Mouse (Mus musculus) layer of hippocampus, adult 9-10 months (tissue): ENCODE data around the gene Dtnbp1.

Experiments
- DNase-seq: peaks from one replicate; pipeline ENCODE4 v3.0.0; 2022; ENCODE audit warnings: low spot score

Gene Dtnbp1

DNA sequence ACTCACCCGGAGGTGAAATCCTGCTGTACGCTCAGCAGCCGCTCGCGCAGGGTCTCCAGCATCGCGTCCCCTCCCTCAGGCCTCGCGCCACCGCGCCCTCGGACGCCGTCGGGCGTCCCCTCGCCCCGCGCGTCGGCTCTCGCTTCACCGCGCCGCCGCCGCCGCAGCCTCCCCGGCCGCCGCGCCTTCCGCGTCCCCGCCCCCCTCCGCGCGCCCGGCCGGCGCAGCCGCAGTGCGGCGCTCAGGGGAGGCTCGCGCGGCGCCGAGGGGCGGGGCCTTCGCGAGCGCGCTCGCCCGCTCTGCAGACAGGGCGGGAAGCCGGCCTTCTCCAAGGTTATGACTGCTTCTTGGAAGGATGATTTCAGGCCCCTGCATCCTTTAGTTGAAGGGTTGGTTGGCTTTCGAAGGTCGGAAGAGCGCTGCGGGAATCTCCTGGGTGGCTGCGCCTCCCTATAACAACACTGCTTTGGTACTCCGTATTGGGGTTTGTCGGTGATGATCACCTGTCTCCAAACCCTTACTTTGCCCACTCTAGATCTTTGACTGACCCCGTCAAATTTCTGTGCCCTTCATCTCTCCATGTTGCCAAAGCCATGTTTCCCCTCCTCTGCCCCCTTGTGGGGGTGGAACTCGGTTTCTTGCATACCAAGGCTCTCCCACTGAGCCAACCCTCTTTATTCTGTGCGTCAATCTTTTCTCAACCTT is at the start of gene Dtnbp1:
TSS of gene Dtnbp1 (minus strand) at position 237 of the 705 bp plus-strand sequence.
- no peak for DNase-seq

DNA sequence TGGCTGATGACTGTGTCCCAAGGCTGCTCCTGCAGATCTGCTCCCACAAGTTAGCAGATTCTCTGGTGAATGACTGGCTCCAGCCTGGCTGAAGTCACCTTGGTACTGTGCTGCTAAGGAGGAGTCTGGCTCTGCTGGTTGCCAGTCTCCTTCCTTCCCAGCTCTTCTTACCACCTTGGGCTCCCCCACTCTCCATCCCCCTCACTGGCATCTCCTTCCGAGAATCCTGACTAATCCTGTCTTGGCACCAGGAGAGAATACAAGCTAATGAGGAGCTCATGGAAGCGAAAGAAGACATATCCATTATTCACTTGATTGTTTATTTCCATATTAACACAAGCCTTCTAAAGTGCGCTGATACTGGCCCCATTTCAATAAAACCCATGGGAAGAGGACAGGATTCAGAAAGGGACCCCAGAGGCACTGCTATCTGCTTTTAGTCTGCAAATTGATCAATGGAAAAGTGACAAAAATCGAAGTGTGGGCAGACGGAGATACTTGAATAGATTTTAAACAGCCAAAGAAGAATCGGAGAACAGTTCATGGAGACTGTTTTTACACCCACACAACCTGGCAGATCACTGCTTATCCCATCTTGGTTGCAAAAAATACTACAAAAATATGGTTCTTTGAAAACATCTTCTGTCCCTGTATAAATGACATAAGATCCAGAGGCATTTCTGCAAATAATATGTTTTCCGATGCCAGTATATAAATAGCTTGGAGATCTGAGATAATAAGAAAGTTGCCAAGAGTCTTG is 47.5 kb upstream of the Dtnbp1 start:
- DNase-seq, result peak; percentile 52

- no peak for DNase-seq
Measured at GRCm38 (mm10) chr13:45043466-45043865, 41.5 kb upstream of the Dtnbp1 start.

DNA sequence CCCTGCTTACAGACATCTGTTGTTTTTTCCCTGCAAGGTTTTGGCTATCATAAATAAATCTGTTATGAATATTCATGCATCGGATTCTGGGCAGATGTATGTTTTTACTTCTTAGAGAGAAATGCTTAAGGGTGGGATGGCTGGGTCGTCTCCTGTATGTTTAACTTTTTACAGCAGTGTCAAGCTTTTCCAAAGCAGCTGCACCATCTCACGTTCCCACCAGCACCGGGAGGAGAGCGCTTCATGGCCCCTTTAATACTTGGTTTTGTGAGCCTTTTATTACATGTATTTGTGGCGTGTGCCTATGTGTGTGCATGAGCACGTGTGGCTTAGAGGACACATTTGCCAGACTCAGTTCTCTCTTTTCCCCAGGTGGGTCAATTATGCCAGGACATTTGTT is 38.8 kb upstream of the Dtnbp1 start:
- no peak for DNase-seq

GRCm38 (mm10) chr13:45040195-45040594 is 38.2 kb upstream of the Dtnbp1 start:
- DNase-seq, result no peak

GRCm38 (mm10) chr13:45036417-45036816 is 34.5 kb upstream of the Dtnbp1 start:
- DNase-seq, result no peak

DNA sequence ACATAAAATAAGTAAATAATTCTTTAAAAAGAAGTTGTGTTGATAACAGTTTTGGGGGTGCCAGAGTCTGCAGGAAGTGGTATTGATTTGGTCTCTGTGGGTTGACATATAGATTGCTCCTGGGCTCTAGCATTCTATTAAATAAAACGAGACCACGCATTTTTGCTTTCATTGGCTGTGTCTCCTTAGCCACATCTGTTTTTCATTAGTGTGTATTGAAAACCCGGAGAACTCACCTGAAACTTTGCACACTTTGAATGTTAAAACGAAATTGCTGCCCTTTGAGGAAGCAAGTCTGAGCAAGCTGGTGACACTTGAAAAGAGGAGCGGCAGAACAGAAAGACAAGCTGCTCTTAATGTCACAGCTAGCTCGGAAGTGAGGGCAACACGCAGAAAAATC is 32.8 kb upstream of the Dtnbp1 start:
- DNase-seq, result no peak

DNA sequence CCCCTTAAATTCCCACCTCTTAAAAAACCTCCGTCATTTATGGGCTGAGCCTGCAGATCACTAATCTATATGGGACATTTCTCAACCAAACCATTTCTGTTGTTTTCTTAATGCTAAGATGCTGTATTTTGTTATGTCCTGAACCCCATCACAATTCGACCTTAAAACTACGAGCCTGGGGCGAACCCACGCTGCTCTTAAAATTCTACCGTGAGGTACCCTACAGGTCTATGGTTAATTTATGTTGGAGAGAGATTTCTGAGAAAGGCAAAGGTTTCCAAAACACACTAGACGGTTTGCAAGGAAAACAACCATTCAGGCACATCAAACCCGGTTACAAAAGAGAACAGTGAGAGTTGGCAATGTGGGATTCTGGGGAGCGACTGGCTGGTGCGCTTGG is 31.4 kb upstream of the Dtnbp1 start:
- DNase-seq, result no peak

- DNase-seq, result no peak
Measured at GRCm38 (mm10) chr13:45032484-45032883, 30.5 kb upstream of the Dtnbp1 start.

DNA sequence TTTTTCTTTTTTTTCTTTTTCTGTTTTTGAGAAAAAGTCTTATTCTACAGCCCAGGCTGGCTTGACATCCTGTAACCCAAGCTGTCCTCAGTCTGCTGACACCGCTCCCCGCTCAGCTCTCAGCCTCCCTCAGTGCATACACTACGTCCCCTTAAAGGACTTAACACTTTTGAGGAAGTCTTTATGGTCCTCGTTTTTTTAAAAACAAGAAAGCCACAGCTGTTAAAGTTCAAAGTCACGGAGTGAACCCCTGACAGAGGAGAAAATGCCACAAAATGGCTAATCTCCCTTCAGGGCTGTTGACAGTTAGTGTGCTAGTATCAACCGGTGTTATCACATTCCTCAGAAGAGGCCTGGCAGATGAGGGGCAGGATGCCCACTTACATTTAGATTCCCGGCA is 29.8 kb upstream of the Dtnbp1 start:
- no peak for DNase-seq

GRCm38 (mm10) chr13:45031314-45031713 is 29.4 kb upstream of the Dtnbp1 start:
- no peak for DNase-seq

DNA sequence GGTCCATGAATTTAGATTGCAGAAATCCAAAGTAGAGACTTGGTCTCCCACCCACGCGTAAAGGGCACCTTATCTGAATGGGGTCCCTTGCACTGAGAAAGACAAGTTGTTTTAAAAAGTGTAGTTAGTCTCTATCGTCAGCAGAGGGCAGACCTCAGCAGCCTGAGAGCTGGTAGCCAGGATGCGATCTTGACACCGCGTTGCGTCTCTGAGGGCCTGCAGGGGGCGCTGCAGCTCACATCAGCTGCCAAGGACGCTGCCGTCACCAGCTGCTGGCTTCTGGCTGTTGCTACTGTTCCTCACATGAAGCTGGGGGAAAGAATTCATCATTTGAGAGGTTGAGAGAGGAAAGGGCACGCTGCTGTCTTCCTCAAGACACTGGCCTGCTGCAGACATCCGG is 28.9 kb upstream of the Dtnbp1 start:
- peak; percentile 82 for DNase-seq

- DNase-seq, result no peak
Measured at GRCm38 (mm10) chr13:45029791-45030190, 27.8 kb upstream of the Dtnbp1 start.

DNA sequence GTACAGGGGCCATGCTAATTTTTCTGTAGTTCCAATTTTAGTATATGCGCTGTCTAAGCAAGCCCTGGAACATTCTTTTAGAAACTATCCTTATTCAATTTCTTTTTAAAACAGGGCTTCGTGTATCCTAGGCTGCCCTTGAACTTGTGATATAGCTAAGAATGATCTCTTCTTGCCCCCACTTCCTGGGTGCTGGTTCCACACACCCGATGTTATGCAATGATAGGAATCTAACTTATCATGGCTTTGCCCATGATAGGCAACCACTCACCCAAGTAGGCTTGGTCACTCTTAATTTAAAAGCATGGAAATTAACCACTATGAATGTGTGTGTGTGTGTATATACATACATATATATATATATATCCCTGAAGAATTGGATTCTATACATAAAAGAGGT is 24.3 kb upstream of the Dtnbp1 start:
- DNase-seq, result no peak

- no peak for DNase-seq
Measured at GRCm38 (mm10) chr13:45024821-45025220, 22.9 kb upstream of the Dtnbp1 start.

GRCm38 (mm10) chr13:45023356-45024150 is 21.6 kb upstream of the Dtnbp1 start:
- no peak for DNase-seq

DNA sequence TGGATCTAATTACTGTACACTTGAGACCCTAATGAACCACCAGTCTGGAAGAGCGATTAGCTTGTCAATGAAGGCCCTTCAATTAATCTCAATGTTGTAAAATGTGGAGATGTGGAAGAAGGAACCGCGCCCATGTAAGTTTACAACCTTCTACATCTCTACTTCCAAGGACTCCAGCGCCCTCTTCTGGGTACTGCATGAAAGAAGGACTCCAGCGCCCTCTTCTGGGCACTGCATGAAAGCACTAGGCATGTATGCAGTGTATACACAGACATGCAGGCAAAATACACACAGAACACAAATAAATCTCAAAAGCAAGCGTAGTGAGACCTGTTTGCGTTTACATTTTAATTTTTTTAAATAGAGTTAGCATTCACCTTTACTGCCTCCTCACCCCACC is 6.2 kb upstream of the Dtnbp1 start:
- DNase-seq, result no peak

GRCm38 (mm10) chr13:45007726-45008125 is 5.8 kb upstream of the Dtnbp1 start:
- no peak for DNase-seq

DNA sequence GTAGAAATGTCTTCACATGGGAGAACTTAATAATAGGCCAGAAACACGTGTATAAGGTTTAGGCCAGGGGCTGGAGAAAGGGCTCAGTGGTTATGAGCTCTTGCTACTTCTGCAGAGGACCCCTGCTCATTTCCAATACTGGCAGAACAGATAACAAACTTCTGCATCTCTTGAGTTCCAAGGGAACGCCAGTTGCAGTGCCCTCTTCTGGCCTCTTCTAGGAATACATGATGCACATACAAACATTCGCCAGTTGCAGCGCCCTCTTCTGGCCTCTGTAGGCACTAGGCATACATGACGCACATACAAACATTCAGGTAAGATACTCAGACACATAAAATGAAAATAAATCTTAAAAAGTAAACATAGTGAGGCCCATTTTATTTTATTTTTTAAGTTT is 4.5 kb upstream of the Dtnbp1 start:
- no peak for DNase-seq

DNA sequence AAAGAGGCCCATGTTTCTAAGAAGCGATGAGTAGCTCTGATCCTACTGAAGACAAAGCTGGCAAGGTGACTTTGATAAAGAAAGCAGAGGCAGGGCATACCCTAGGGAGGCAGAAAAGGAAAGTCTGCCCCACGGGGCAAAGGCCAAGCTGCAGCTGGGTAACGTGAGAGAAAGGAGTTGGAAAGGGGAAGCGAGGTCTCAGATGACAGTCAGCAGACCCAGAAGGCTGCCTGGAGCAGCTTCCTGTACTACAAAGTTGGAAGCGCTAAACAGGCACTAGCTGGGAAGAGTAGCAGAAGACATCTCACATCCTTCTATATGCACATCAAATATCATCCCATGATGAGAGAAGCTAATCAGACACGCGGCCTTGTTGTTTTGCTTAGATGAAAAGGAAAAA is 3.9 kb upstream of the Dtnbp1 start:
- DNase-seq, result no peak

DNA sequence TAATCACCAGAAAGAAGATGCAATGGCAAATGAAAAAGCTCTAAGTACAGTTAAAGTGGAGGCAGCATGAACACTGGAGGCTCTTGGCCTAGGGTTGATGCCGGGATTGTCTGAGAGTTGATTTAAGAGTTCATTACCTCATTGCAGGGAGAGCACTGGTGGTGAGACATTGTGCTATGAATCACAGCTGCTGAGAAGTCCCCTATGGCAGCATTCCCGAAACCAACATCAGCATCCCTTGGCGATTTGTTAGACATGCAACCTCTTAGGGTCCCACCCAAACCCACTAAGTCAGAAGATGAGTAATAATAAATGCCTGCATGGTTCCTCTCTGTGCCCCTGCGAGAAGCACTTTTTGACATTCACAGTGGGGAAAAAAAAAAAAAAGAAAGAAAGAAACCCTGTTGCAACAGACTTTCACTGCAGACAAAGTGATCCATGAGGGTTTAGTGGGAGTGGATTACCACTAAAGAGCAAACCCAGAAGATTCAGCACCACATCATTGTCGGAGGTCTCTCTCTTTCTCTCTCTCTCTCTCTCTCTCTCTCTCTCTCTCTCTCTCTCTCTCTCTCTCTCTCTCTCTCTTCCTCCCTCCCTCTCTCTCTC is 3.1 kb upstream of the Dtnbp1 start:
- DNase-seq, result no peak

DNA sequence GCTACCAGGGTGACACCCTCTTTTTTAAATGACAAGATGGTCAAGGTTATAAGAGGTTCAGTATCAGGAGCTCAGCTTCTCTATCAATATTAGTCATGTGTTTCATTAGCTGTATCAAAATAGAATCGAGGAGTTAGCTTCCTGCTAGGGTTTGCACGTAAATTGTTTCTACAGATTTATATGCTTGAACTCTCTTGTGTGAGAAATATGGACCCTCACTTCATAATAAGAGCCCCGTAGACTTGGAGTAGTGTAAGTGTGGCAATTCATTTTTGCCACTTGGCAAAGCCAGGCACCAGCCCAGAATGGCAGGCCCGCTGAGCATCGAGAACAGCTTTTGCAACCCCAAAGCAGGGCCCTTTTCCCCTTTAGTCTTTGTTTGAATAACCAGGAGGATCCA is 1.1 kb upstream of the Dtnbp1 start:
- no peak for DNase-seq
